Mouse (Mus musculus) ES-E14 (cell line): ENCODE results near the gene Cul4b.

Source experiments
- CHD2 ChIP-seq: IDR thresholded peaks from 2 replicates; pipeline ENCODE4 v1.6.1; 2014; ENCODE audit warnings: mild to moderate bottlenecking, low read depth, low read length, inconsistent platforms
- HCFC1 ChIP-seq: IDR thresholded peaks from 2 replicates; pipeline ENCODE4 v1.6.1; 2012; ENCODE audit warnings: low read length, inconsistent platforms, borderline replicate concordance; ENCODE audit not compliant: insufficient read depth
- ZC3H11A ChIP-seq: IDR thresholded peaks from 2 replicates; pipeline ENCODE4 v1.6.1; 2012; ENCODE audit warnings: low read depth, mild to moderate bottlenecking, inconsistent platforms, low read length, borderline replicate concordance
- ZNF384 ChIP-seq: IDR thresholded peaks from 2 replicates; pipeline ENCODE4 v1.6.1; 2012; ENCODE audit warnings: low read depth, low read length, inconsistent platforms

- TF ChIP-seq CHD2 (no peak), ZNF384 (no peak), ZC3H11A (no peak), HCFC1 (no peak)
These were observed 11.3 kb downstream of the Cul4b start for GRCm38 (mm10) chrX:38564542-38565175.
